Mouse (Mus musculus) lung, postnatal 0 days (tissue): Measurements from ENCODE around the gene Fyttd1.
"Not testable (repeated sequence)": the region's sequence is repeated elsewhere in the genome, so short reads cannot be mapped to it uniquely, and the experiment has no call there.

Experiments used
- CTCF ChIP-seq: IDR thresholded peaks from 2 replicates; pipeline ENCODE4 v1.5.1; 2016; ENCODE audit warnings: antibody characterized with exemption, mild to moderate bottlenecking
- EP300 ChIP-seq: IDR thresholded peaks from 2 replicates; pipeline ENCODE4 v1.6.1; 2016; ENCODE audit warnings: antibody characterized with exemption, mild to moderate bottlenecking, control low read depth

- not testable (repeated sequence) for TF ChIP-seq EP300, CTCF
Observed at GRCm38 (mm10) chr16:32939716-32940115, 62.4 kb downstream of the Fyttd1 start.
